Mouse (Mus musculus) midbrain, embryonic 12.5 days (tissue): ENCODE data around the gene Clrn1. TPM values are rescaled to one million over a fixed set of nuclear protein-coding genes. Genes with fewer than 3 reads are reported as not detected.
A peak's percentile ranks its signal among the peaks of the same experiment; 100 is the strongest.

Experiments
- ATAC-seq: fragments of 200-750 bp; cut with Nextera tagmentation; 2 replicates; pipeline ENCODE4 v1.8.0; 2017; ENCODE audit warnings: low read depth, moderate TSS enrichment, moderate library complexity; ENCODE audit not compliant: low FRiP score
- H3K27ac ChIP-seq: fragments of 300-500 bp; sonication (generic); replicated peaks from 2 replicates; pipeline ENCODE4 v1.5.1; 2016; ENCODE audit warnings: mild to moderate bottlenecking
- H3K27me3 ChIP-seq: fragments of 300-500 bp; sonication (generic); 2 replicates; pipeline ENCODE4 v1.6.1; 2016; ENCODE audit warnings: mild to moderate bottlenecking
- H3K36me3 ChIP-seq: fragments of 300-500 bp; sonication (generic); 2 replicates; pipeline ENCODE4 v1.6.1; 2016
- H3K4me1 ChIP-seq: fragments of 300-500 bp; sonication (generic); 2 replicates; pipeline ENCODE4 v1.6.1; 2016
- H3K4me2 ChIP-seq: fragments of 300-500 bp; sonication (generic); replicated peaks from 2 replicates; pipeline ENCODE4 v1.6.1; 2016; ENCODE audit warnings: mild to moderate bottlenecking, moderate library complexity
- H3K4me3 ChIP-seq: fragments of 300-500 bp; sonication (generic); 2 replicates; pipeline ENCODE4 v1.5.1; 2016; ENCODE audit warnings: mild to moderate bottlenecking
- H3K9ac ChIP-seq: fragments of 300-500 bp; sonication (generic); replicated peaks from 2 replicates; pipeline ENCODE4 v1.6.1; 2016; ENCODE audit warnings: mild to moderate bottlenecking, moderate library complexity
- H3K9me3 ChIP-seq: fragments of 300-500 bp; sonication (generic); 2 replicates; pipeline ENCODE4 v1.6.1; 2016; ENCODE audit warnings: mild to moderate bottlenecking
- WGBS: fragments of 180-500 bp; shearing (Covaris S2); methylation state at CpG from one replicate; pipeline ENCODE4 v1.1.7; 2016; 5-methylcytosine and 5-hydroxymethylcytosine counted together
- polyA plus RNA-seq: library from polyadenylated mRNA; unstranded; fragments of >200 nt; fragmentation: Nextera tagmentation; extraction: Ambion mirVana; gene quantifications from 2 replicates; pipeline ENCODE4 v1.2.1, GENCODE M21; 2016

Clrn1 gene
- polyA plus RNA-seq, 1 experiment from 2014 or later = 0.27 TPM

DNA sequence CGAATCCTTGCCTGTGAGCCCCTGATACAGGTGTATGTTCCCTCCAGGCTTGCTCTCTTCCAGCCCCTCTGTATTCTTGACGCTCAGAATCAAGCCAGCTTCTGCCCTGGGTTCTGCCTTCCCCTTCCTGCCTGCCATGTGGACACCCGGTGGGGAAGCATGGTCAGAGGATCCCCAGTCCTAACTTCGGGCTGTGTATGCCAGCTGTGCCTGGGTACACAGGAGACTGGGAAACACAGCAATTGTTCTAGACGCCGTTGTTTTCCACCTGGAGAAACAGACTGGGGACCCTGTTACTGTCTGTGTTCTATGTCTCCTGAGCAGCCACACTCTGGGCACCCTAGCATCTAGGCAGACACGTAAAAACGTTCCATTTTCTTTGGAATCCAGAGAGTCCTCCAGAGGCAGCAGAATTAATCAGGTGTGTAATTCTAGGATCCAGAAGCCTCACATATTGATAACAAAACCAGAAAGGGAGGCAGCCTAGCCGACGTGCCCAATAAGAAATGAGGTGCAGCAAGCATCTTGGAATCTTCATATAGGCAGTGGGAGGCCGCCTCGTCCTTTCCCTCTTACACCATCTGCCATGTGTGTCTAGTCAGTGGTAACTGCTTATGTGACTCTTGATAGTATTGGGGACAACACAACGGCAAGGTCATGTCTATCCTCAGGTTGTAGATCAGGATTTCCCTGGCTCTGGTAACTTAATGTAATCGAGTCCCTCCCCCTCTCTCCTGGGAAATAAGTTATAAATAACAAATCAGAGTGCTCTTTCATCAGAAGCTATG lies 56.6 kb downstream of the Clrn1 start:
- Histone ChIP-seq H3K4me3 (no peak overlapping the region), H3K36me3 (no peaks in the 10 kb centered on the region), H3K4me1 (peaks cover 8% of the 10 kb centered on the region; the same call in 1 of the 2 replicates), H3K4me2 (no peak overlapping the region), H3K27ac (no peak overlapping the region), H3K27me3 (peaks cover 89% of the 10 kb centered on the region), H3K9me3 (no peaks in the 10 kb centered on the region), H3K9ac (no peak overlapping the region)
- WGBS = 82% methylated on average over 14 of the region's 14 CpGs
- no peak for ATAC-seq

DNA sequence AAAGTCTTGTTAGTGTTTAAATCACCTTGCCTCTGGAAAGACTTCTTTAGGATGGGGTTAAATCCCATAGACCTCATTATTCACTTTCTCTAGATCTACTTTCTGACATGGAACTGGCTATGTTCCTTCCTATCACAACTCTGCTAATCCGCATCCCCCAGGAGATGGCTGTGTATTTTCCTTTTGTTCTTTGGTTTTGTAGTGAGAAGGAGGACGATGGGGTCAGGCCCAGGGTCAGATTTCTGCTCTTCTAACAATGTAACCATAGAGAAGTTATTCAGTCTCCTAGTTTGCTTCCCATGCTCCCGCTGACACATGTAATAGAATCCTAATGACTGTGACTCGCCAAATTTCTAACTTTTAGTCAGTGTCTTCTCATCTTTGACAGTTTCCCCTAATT lies 58.9 kb downstream of the Clrn1 start:
- Histone ChIP-seq H3K9me3 (no peaks in the 10 kb centered on the region), H3K4me1 (peaks cover 8% of the 10 kb centered on the region; the same call in 1 of the 2 replicates), H3K4me2 (no peak overlapping the region), H3K27ac (no peak overlapping the region), H3K36me3 (no peaks in the 10 kb centered on the region), H3K27me3 (peaks cover 87% of the 10 kb centered on the region), H3K9ac (no peak overlapping the region), H3K4me3 (no peak overlapping the region)
- ATAC-seq = peak; percentile 79; the same call in 1 of the 2 replicates
- 2% methylated on average over 4 of the region's 4 CpGs for WGBS

DNA sequence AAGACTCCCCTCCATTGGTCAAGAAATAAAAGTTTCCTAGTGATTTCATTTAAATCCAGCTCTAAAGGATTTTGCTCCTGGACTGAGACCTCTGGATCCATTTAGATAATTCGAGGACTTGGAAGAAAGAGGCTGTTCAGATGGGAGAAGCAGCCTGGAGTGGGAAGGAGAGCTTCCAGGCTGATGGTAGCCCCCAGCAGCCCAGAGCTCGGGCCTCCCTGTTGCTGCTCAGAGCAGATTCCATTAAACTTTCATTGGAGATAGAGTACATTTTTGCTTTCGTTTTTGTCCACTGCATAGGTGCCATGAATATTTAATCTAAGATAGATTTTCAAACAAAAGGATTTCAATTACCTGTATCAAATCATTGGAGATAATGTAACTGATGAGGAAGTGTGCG lies 62.9 kb downstream of the Clrn1 start, which contains the start of gene Mindy4b-ps:
Gene Mindy4b-ps (minus strand): TSS at position 101 of the 400 bp plus-strand sequence.
- H3K36me3 ChIP-seq = no peaks in the 10 kb centered on the region
- H3K27me3 ChIP-seq = peaks cover 87% of the 10 kb centered on the region
- no peak within 1 kb of the TSS for H3K27ac ChIP-seq
- no peak within 1 kb of the TSS for H3K9ac ChIP-seq
- no peak for ATAC-seq
- H3K4me2 ChIP-seq = no peak within 1 kb of the TSS
- peaks cover 8% of the 10 kb centered on the region; the same call in 1 of the 2 replicates for H3K4me1 ChIP-seq
- H3K9me3 ChIP-seq = no peaks in the 10 kb centered on the region
- no peak within 1 kb of the TSS for H3K4me3 ChIP-seq
- 70% methylated on average over 4 of the region's 4 CpGs for WGBS

DNA sequence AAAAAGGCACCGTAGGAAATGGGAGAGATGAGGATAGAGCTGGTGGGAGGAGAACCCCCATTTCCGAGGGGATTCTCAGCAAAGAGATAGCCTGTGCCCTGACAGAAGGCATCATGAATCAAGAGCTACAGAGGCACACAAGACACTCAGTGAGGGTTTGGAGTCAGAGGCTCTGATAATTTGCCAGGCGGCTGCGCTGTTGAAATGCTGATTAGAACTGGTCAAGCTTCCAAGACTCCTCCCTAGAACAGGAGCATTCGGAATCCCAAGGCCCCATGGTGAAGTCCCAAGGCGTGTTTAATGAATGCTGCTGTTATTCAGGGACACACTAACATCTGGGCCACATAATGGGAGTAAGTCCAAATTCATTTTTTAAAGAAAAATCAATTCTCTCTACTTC lies 67.8 kb downstream of the Clrn1 start:
- no peaks in the 10 kb centered on the region for H3K4me1 ChIP-seq
- H3K4me2 ChIP-seq = no peak overlapping the region
- no peaks in the 10 kb centered on the region for H3K36me3 ChIP-seq
- H3K4me3 ChIP-seq = no peak overlapping the region
- WGBS = 30% methylated on average over 6 of the region's 6 CpGs
- H3K27ac ChIP-seq = no peak overlapping the region
- H3K9ac ChIP-seq = no peak overlapping the region
- ATAC-seq = 0 out of 2 replicates have a peak, but pooled peaks have one; percentile 23
- H3K9me3 ChIP-seq = no peaks in the 10 kb centered on the region
- peaks cover 96% of the 10 kb centered on the region for H3K27me3 ChIP-seq

DNA sequence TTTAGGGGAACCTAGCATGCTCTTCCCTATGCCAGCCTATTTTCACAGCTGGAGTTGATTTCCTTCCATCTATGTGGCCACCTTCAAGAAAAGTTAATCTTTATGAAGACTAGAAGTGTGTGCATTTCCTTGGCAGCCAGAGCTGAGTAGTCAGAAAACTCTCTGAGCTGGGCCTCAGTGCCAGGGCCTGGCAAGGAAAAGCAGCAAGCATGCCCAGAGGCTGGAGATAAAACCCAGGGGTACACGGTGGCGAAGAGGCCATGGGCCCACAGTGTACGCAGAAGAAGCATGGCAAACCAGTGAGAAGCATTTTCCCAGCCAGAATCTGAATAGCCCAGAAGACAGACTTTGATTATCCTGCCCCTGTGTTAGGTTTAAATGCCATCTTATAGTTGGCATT lies 70.9 kb downstream of the Clrn1 start:
- no peak overlapping the region for H3K9ac ChIP-seq
- 89% methylated on average over 3 of the region's 3 CpGs for WGBS
- peaks cover 90% of the 10 kb centered on the region for H3K27me3 ChIP-seq
- no peak overlapping the region for H3K4me3 ChIP-seq
- no peak overlapping the region for H3K4me2 ChIP-seq
- H3K9me3 ChIP-seq = no peaks in the 10 kb centered on the region
- no peak for ATAC-seq
- no peak overlapping the region for H3K27ac ChIP-seq
- H3K36me3 ChIP-seq = no peaks in the 10 kb centered on the region
- peaks cover 5% of the 10 kb centered on the region; the same call in 1 of the 2 replicates for H3K4me1 ChIP-seq

DNA sequence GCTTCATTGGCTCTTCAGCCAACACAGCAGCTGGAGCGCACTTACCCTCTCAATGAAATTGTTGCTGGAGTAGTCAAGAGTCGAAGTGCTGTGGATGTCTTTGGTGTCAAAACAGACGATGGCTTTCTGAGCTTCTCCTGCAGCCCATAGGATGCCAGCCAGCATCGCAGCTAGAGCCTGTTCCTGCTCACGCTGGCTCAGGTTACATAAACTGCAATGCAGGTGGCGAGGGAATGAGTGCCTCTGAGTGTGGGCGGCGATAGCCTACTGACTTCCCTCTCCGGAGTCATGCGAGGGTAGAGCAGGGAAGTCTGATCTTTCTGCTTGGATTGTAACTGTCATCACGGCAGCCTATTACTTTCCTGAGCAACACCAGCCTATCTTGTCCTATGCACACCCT lies 74.8 kb downstream of the Clrn1 start:
- 67% methylated on average over 11 of the region's 11 CpGs for WGBS
- no peak overlapping the region for H3K9ac ChIP-seq
- no peak for ATAC-seq
- no peak overlapping the region for H3K27ac ChIP-seq
- H3K9me3 ChIP-seq = no peaks in the 10 kb centered on the region
- peaks cover 8% of the 10 kb centered on the region; the same call in 1 of the 2 replicates for H3K4me1 ChIP-seq
- H3K36me3 ChIP-seq = no peaks in the 10 kb centered on the region
- no peak overlapping the region for H3K4me3 ChIP-seq
- H3K4me2 ChIP-seq = no peak overlapping the region
- peaks cover 61% of the 10 kb centered on the region for H3K27me3 ChIP-seq

DNA sequence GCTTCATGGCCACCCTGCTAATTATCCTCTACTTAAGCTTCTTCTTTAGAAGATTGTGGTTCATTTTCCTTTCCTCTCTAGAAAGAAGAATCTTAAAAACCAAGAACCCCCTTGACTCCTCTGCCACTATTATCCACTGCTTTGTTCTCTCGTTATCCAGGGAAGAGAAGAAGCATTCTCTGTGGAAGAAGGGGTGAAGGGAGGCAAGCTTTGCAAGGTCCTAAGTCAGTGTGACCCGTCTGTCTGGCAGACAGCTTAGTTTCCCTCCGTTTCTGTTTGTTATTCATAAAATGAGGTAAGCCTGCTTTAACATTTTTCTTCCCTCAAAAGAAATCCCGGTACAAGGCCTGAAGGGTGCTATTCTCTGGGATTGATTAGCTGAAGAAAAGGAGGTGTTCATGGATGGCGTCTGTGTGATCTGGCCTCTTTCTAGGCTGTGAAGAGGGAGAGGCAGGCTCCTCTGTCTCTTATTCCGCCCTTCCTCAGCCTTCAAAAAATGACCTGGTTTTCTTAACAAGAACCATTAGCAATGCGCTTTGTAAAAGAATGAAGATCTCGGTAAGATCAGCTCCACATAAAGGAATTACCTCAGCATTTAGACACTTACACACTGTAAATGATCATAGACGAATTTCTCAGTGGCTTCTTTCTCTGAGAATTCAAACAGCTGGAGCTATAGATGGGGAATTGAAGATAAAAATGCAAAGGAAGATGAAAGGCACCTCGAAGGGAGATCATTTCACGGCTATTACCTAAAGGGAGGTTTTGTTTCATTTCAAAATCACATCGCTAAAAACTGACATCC lies 75.8 kb downstream of the Clrn1 start:
- Histone ChIP-seq H3K9ac (no peak overlapping the region), H3K4me3 (no peak overlapping the region), H3K27me3 (peaks cover 51% of the 10 kb centered on the region), H3K4me1 (peaks cover 8% of the 10 kb centered on the region; the same call in 1 of the 2 replicates), H3K9me3 (no peaks in the 10 kb centered on the region), H3K27ac (no peak overlapping the region), H3K4me2 (no peak overlapping the region), H3K36me3 (no peaks in the 10 kb centered on the region)
- WGBS = 34% methylated on average over 12 of the region's 12 CpGs
- ATAC-seq = no peak

DNA sequence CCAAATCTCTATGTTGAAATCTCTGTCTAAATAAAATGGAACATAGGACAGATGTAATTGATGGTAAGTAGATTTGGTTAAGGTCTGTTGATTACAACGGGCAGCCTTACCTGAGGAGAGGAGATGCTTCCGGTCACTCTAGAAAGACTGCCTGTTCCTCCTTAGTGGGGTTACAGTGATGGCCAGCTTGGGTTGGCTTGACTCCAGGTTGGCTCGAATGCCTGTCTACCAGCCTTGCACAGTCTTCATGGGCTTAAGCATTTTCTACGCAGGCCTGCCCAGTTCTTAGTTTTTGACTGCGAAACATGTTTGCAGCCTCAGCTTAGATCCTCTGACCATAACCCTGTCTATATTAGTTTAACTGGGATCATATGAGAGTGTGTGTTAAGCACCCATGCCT lies 76.5 kb downstream of the Clrn1 start:
- Histone ChIP-seq H3K36me3 (no peaks in the 10 kb centered on the region), H3K9ac (no peak overlapping the region), H3K4me1 (peaks cover 8% of the 10 kb centered on the region; the same call in 1 of the 2 replicates), H3K4me3 (no peak overlapping the region), H3K27me3 (peaks cover 44% of the 10 kb centered on the region), H3K4me2 (no peak overlapping the region), H3K27ac (no peak overlapping the region), H3K9me3 (no peaks in the 10 kb centered on the region)
- 93% methylated on average over 5 of the region's 5 CpGs for WGBS
- no peak for ATAC-seq

DNA sequence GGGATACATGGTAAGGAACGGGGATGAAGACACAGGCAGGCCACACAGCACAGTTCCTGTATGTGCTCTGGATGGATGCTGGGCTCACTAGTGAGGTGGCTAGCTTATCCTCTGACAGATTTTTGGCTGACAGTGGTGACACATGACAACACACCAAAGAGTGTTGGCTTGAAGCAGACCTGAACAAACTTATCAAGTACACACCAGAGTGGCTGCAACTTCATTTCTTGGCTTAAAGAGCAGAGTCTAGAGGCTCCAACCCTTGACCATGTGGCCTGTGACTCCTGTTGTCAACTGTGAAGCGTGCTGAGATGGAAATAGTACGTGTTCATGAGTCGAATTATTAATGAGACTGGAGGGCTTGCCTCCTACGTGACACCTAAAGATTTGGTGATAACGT lies 80.4 kb downstream of the Clrn1 start:
- Histone ChIP-seq H3K4me1 (peaks cover 8% of the 10 kb centered on the region; the same call in 1 of the 2 replicates), H3K27ac (no peak overlapping the region), H3K27me3 (peaks cover 10% of the 10 kb centered on the region; the same call in 1 of the 2 replicates), H3K9ac (no peak overlapping the region), H3K4me2 (no peak overlapping the region), H3K36me3 (no peaks in the 10 kb centered on the region), H3K9me3 (no peaks in the 10 kb centered on the region), H3K4me3 (no peak overlapping the region)
- no peak for ATAC-seq
- 85% methylated on average over 6 of the region's 6 CpGs for WGBS

DNA sequence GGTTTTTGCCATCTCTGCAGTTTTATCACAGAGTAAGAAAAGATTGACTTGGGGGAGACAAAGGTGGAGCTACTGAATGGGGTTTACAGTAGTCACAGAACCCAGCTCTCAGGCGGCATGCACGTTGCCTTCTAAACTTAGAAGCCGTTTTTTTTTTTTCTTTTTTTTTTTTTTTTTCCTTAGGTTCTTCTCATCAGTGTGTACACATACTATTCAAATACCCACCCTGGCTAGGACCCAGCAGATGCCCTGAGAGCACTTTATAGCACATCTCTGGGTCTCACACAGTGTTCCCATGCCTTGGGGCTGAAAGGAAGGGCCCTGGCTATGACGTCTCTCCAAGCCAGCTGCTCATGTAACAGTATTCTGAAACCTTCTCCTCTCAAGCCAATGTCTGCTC lies 86.5 kb downstream of the Clrn1 start:
- H3K9me3 ChIP-seq = no peaks in the 10 kb centered on the region
- H3K4me1 ChIP-seq = no peaks in the 10 kb centered on the region
- H3K9ac ChIP-seq = no peak overlapping the region
- 85% methylated on average over 4 of the region's 4 CpGs for WGBS
- H3K4me3 ChIP-seq = no peak overlapping the region
- H3K27me3 ChIP-seq = no peaks in the 10 kb centered on the region
- no peaks in the 10 kb centered on the region for H3K36me3 ChIP-seq
- no peak overlapping the region for H3K4me2 ChIP-seq
- ATAC-seq = no peak
- H3K27ac ChIP-seq = no peak overlapping the region

DNA sequence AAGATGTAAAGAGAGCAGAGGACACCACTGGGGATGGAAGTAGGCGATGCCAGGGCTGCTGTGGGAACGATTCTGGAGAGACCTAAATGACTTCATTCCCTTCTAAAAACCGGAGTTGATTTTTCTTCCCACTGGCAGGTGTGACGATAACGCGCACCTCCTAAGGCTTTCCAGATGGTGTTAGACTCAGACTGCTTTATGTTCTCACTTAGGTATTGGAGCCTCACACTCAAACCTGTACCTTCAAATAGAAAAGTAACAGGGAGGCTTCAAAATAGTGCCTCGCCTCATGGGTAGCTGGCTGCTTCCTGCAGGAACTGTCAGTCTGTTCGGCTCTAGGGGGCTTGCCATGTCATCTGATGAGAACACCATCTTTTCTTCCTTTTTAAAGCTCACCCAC lies 86.9 kb downstream of the Clrn1 start:
- Histone ChIP-seq H3K4me3 (no peak overlapping the region), H3K4me1 (no peaks in the 10 kb centered on the region), H3K9me3 (no peaks in the 10 kb centered on the region), H3K4me2 (no peak overlapping the region), H3K27me3 (no peaks in the 10 kb centered on the region), H3K36me3 (no peaks in the 10 kb centered on the region), H3K27ac (no peak overlapping the region), H3K9ac (no peak overlapping the region)
- 89% methylated on average over 8 of the region's 8 CpGs for WGBS
- no peak for ATAC-seq
